Mouse (Mus musculus): ENCODE results near the gene Rad51d. TPM values are rescaled to one million over a fixed set of nuclear protein-coding genes. Genes with fewer than 3 reads are reported as not detected.
"Not testable (repeated sequence)": the region's sequence is repeated elsewhere in the genome, so short reads cannot be mapped to it uniquely, and the experiment has no call there.

The Rad51d gene
- polyA plus RNA-seq, 1 experiment: 10.2 TPM

- TF ChIP-seq POLR2A (IDR thresholded peaks at IDR 0.05; ENCODE audit: low read depth, low read length) (no peak), CTCF (IDR thresholded peaks at IDR 0.05; ENCODE audit: extremely low read depth, insufficient read length, insufficient replicate concordance, low read depth, low read length) (no peak)
- Histone ChIP-seq H3K27me3 (ENCODE audit: control insufficient read depth, insufficient read depth, low read length) (no peaks in the 10 kb centered on the region), H3K4me3 (ENCODE audit: low read depth, low read length) (no peak overlapping the region), H3K27ac (ENCODE audit: insufficient read depth, low read depth, low read length) (no peak overlapping the region), H3K36me3 (ENCODE audit: control insufficient read depth, insufficient read depth, low read length) (no peaks in the 10 kb centered on the region), H3K4me1 (ENCODE audit: control insufficient read depth, insufficient read depth, insufficient read length, low read length) (no peaks in the 10 kb centered on the region)
- WGBS: 83% methylated on average over 11 of the region's 11 CpGs
Observed at GRCm38 (mm10) chr11:82835616-82836432, 54.6 kb downstream of the Rad51d start.

GRCm38 (mm10) chr11:82834359-82834758 lies 56.1 kb downstream of the Rad51d start:
- not testable (repeated sequence) for H3K4me3 ChIP-seq (ENCODE audit: low read depth, low read length); H3K27me3 ChIP-seq (ENCODE audit: control insufficient read depth, insufficient read depth, low read length); H3K36me3 ChIP-seq (ENCODE audit: control insufficient read depth, insufficient read depth, low read length); H3K4me1 ChIP-seq (ENCODE audit: control insufficient read depth, insufficient read depth, insufficient read length, low read length); H3K27ac ChIP-seq (ENCODE audit: insufficient read depth, low read depth, low read length)
- WGBS: 82% methylated on average over 7 of the region's 7 CpGs

GRCm38 (mm10) chr11:82833929-82834328 lies 56.5 kb downstream of the Rad51d start:
- Histone ChIP-seq H3K27me3 (ENCODE audit: control insufficient read depth, insufficient read depth, low read length) (no peaks in the 10 kb centered on the region), H3K27ac (ENCODE audit: insufficient read depth, low read depth, low read length) (no peak overlapping the region), H3K36me3 (ENCODE audit: control insufficient read depth, insufficient read depth, low read length) (no peaks in the 10 kb centered on the region), H3K4me3 (ENCODE audit: low read depth, low read length) (no peak overlapping the region), H3K4me1 (ENCODE audit: control insufficient read depth, insufficient read depth, insufficient read length, low read length) (no peaks in the 10 kb centered on the region)
- WGBS: 67% methylated on average over 8 of the region's 8 CpGs
- TF ChIP-seq POLR2A (IDR thresholded peaks at IDR 0.05; ENCODE audit: low read depth, low read length) (no peak), CTCF (IDR thresholded peaks at IDR 0.05; ENCODE audit: extremely low read depth, insufficient read length, insufficient replicate concordance, low read depth, low read length) (no peak)

- 77% methylated on average over 10 of the region's 10 CpGs for WGBS
- H3K36me3 ChIP-seq (ENCODE audit: control insufficient read depth, insufficient read depth, low read length); H3K27me3 ChIP-seq (ENCODE audit: control insufficient read depth, insufficient read depth, low read length); H3K4me3 ChIP-seq (ENCODE audit: low read depth, low read length); H3K27ac ChIP-seq (ENCODE audit: insufficient read depth, low read depth, low read length); H3K4me1 ChIP-seq (ENCODE audit: control insufficient read depth, insufficient read depth, insufficient read length, low read length): not testable (repeated sequence)
Observed at GRCm38 (mm10) chr11:82832402-82832801, 58.0 kb downstream of the Rad51d start.

GRCm38 (mm10) chr11:82831008-82831893 lies 59.2 kb downstream of the Rad51d start:
- TF ChIP-seq CTCF (IDR thresholded peaks at IDR 0.05; ENCODE audit: extremely low read depth, insufficient read length, insufficient replicate concordance, low read depth, low read length) (no peak), POLR2A (IDR thresholded peaks at IDR 0.05; ENCODE audit: low read depth, low read length) (no peak)
- H3K4me3 ChIP-seq (ENCODE audit: low read depth, low read length): no peak overlapping the region
- no peaks in the 10 kb centered on the region for H3K4me1 ChIP-seq (ENCODE audit: control insufficient read depth, insufficient read depth, insufficient read length, low read length)
- 64% methylated on average over 10 of the region's 10 CpGs for WGBS
- no peaks in the 10 kb centered on the region; the same call in 1 of the 2 replicates for H3K36me3 ChIP-seq (ENCODE audit: control insufficient read depth, insufficient read depth, low read length)
- no peak overlapping the region for H3K27ac ChIP-seq (ENCODE audit: insufficient read depth, low read depth, low read length)
- H3K27me3 ChIP-seq (ENCODE audit: control insufficient read depth, insufficient read depth, low read length): no peaks in the 10 kb centered on the region

GRCm38 (mm10) chr11:82826818-82827217 lies 63.6 kb downstream of the Rad51d start:
- no peak for TF ChIP-seq CTCF (IDR thresholded peaks at IDR 0.05; ENCODE audit: extremely low read depth, insufficient read length, insufficient replicate concordance, low read depth, low read length)
- TF ChIP-seq POLR2A (IDR thresholded peaks at IDR 0.05; ENCODE audit: low read depth, low read length): no peak
- Histone ChIP-seq H3K27me3 (ENCODE audit: control insufficient read depth, insufficient read depth, low read length) (no peaks in the 10 kb centered on the region), H3K36me3 (ENCODE audit: control insufficient read depth, insufficient read depth, low read length) (no peaks in the 10 kb centered on the region; the same call in 1 of the 2 replicates), H3K27ac (ENCODE audit: insufficient read depth, low read depth, low read length) (no peak overlapping the region), H3K4me1 (ENCODE audit: control insufficient read depth, insufficient read depth, insufficient read length, low read length) (no peaks in the 10 kb centered on the region), H3K4me3 (ENCODE audit: low read depth, low read length) (no peak overlapping the region)

Other genes with a start within 250 kb of the Rad51d start
- gene Cct6b, start 126.3 kb downstream of the Rad51d start, polyA plus RNA-seq (2012; rRNA removed): not detected in 2 replicates
- 1.6 and 2.8 TPM in 2 replicates for gene Zfp830, start 126.3 kb downstream of the Rad51d start, polyA plus RNA-seq (2012; rRNA removed)
- 4.3 and 6.3 TPM in 2 replicates for gene Lig3, start 109.5 kb downstream of the Rad51d start, polyA plus RNA-seq (2012; rRNA removed)
- gene Rffl, start 19.4 kb downstream of the Rad51d start, polyA plus RNA-seq (2012; rRNA removed): 7.0 and 8.9 TPM in 2 replicates
- gene Fndc8, start 1.5 kb upstream of the Rad51d start, polyA plus RNA-seq (2012; rRNA removed): 0.13 TPM in 1 of 2 replicates, not detected in the other
- 20.7 and 27.1 TPM in 2 replicates for gene Nle1, start 17.8 kb upstream of the Rad51d start, polyA plus RNA-seq (2012; rRNA removed)
- gene Unc45b, start 19.9 kb upstream of the Rad51d start, polyA plus RNA-seq (2012; rRNA removed): 1.0 and 1.7 TPM in 2 replicates
- 0.34 and 0.95 TPM in 2 replicates for gene Slfn5, start 60.7 kb upstream of the Rad51d start, polyA plus RNA-seq (2012; rRNA removed)
- gene Slfn9, start 101.2 kb upstream of the Rad51d start, polyA plus RNA-seq (2012; rRNA removed): 0.30 and 0.61 TPM in 2 replicates
- 0.11 and 0.28 TPM in 2 replicates for gene Slfn8, start 130.2 kb upstream of the Rad51d start, polyA plus RNA-seq (2012; rRNA removed)
- gene Slfn2, start 174.5 kb upstream of the Rad51d start, polyA plus RNA-seq (2012; rRNA removed): 3.4 and 4.2 TPM in 2 replicates
- gene Slfn1, start 226.2 kb upstream of the Rad51d start, polyA plus RNA-seq (2012; rRNA removed): 0.18 and 0.81 TPM in 2 replicates